Mouse (Mus musculus): ENCODE measurements at regions not wholly inside any gene's neighbourhood (a gene's known extent, or its start where the extent isn't known, plus 50 kb on each side); places are given as distances from the start of the nearest gene placed in this dataset.
"Not testable (repeated sequence)": the region's sequence is repeated elsewhere in the genome, so short reads cannot be mapped to it uniquely, and the experiment has no call there.

DNA sequence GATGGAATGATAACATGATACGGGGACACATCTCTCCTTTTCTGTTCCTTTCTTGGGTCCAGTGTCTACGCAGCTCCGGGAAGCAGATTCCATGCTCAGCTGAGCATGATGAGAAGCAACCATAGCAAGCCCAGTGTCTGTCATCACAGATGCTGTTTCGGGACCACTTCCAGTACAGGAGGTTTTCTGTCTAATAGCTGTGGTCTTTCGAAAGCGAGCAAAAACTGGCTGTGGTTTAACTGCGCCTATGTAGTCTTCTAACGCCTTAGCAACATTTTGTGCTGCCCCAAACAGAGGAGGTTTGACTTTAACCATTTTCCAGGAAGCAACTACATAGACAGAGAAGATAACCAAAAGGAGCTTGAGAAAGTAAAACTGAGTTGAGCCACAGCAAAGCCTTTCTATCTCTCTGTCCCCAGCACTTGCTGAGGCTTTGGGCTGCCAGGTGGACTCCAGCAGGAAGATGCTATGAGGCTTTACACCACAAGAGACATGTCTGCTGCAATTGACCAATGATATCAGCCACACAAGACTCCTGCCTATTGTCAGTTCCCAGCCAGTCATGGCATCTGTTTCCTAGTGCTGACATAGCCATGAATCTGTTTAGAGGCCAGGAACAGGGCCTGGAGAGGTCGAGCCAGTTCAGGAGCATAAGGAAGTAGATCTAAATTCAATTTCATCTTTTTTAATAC, 95.1 kb downstream of the Stard3nl start:
- not testable (repeated sequence) for H3K4me1 ChIP-seq (ENCODE audit: control insufficient read depth, insufficient read depth, low read length); H3K36me3 ChIP-seq (ENCODE audit: control insufficient read depth, insufficient read depth, low read length); H3K9ac ChIP-seq (ENCODE audit: low read length); H3K27me3 ChIP-seq (ENCODE audit: control insufficient read depth, insufficient read depth, low read length); H3K9me3 ChIP-seq (ENCODE audit: control insufficient read depth, low read length); ATAC-seq (ENCODE audit: low FRiP score); DNase-seq (ENCODE audit: low spot score, missing footprints); H3K4me3 ChIP-seq (ENCODE audit: low read depth, low read length); H3K4me2 ChIP-seq; H3K27ac ChIP-seq (ENCODE audit: low read depth, low read length)
- WGBS: 88% methylated on average over 9 of the region's 9 CpGs

GRCm38 (mm10) chr13:19296325-19296724, 99.3 kb downstream of the Stard3nl start:
- no peak overlapping the region for H3K4me3 ChIP-seq (ENCODE audit: low read depth, low read length)
- peak; percentile 23 for DNase-seq (ENCODE audit: low spot score, missing footprints)
- H3K9me3 ChIP-seq (ENCODE audit: control insufficient read depth, low read length): no peaks in the 10 kb centered on the region
- no peak for ATAC-seq (ENCODE audit: low FRiP score)
- WGBS: 80% methylated on average over 1 of the region's 1 CpGs
- no peak overlapping the region for H3K27ac ChIP-seq (ENCODE audit: low read depth, low read length)
- H3K36me3 ChIP-seq (ENCODE audit: control insufficient read depth, insufficient read depth, low read length): no peaks in the 10 kb centered on the region
- no peaks in the 10 kb centered on the region for H3K27me3 ChIP-seq (ENCODE audit: control insufficient read depth, insufficient read depth, low read length)
- no peak overlapping the region for H3K4me2 ChIP-seq
- no peaks in the 10 kb centered on the region for H3K4me1 ChIP-seq (ENCODE audit: control insufficient read depth, insufficient read depth, low read length)
- H3K9ac ChIP-seq (ENCODE audit: low read length): no peak overlapping the region

- no peak overlapping the region for H3K27ac ChIP-seq (ENCODE audit: low read depth, low read length)
- no peaks in the 10 kb centered on the region for H3K27me3 ChIP-seq (ENCODE audit: control insufficient read depth, insufficient read depth, low read length)
- DNase-seq (ENCODE audit: low spot score, missing footprints): peak; percentile 61
- no peaks in the 10 kb centered on the region for H3K9me3 ChIP-seq (ENCODE audit: control insufficient read depth, low read length)
- no peaks in the 10 kb centered on the region for H3K36me3 ChIP-seq (ENCODE audit: control insufficient read depth, insufficient read depth, low read length)
- H3K4me3 ChIP-seq (ENCODE audit: low read depth, low read length): no peak overlapping the region
- 50% methylated on average over 2 of the region's 2 CpGs for WGBS
- no peaks in the 10 kb centered on the region for H3K4me1 ChIP-seq (ENCODE audit: control insufficient read depth, insufficient read depth, low read length)
- H3K4me2 ChIP-seq: no peak overlapping the region
- H3K9ac ChIP-seq (ENCODE audit: low read length): no peak overlapping the region
- no peak for ATAC-seq (ENCODE audit: low FRiP score)
Measured at GRCm38 (mm10) chr13:19293041-19293440, 102.6 kb downstream of the Stard3nl start.

GRCm38 (mm10) chr13:19283161-19283560, 112.4 kb downstream of the Stard3nl start:
- 62% methylated on average over 1 of the region's 1 CpGs for WGBS
- no peak overlapping the region for H3K4me2 ChIP-seq

DNA sequence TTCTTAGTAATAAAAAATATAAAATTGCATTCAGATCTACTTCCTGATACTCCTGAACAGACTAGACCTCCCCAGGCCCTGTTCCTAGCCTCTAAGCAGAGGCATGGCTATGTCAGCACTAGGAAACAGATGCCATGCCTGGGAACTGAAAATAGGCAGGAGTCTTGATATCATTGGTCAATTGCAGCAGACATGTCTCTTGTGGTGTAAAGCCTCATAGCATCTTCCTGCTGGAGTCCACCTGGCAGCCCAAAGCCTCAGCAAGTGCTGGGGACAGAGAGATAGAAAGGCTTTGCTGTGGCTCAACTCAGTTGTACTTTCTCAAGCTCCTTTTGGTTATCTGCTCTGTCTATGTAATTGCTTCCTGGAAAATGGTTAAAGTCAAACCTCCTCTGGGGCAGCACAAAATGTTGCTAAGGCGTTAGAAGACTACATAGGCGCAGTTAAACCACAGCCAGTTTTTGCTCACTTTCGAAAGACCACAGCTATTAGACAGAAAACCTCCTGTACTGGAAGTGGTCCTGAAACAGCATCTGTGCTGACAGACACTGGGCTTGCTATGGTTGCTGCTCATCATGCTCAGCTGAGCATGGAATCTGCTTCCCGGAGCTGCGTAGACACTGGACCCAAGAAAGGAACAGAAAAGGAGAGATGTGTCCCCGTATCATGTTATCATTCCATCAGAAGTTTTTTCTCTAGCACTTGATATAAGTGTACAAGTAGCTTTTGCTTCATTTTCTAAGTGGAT, 122.9 kb downstream of the Stard3nl start:
- not testable (repeated sequence) for H3K4me3 ChIP-seq (ENCODE audit: low read depth, low read length); ATAC-seq (ENCODE audit: low FRiP score); DNase-seq (ENCODE audit: low spot score, missing footprints); H3K27me3 ChIP-seq (ENCODE audit: control insufficient read depth, insufficient read depth, low read length); H3K9me3 ChIP-seq (ENCODE audit: control insufficient read depth, low read length); H3K36me3 ChIP-seq (ENCODE audit: control insufficient read depth, insufficient read depth, low read length); H3K27ac ChIP-seq (ENCODE audit: low read depth, low read length); H3K9ac ChIP-seq (ENCODE audit: low read length); H3K4me1 ChIP-seq (ENCODE audit: control insufficient read depth, insufficient read depth, low read length); H3K4me2 ChIP-seq
- WGBS: 91% methylated on average over 6 of the region's 6 CpGs

More at GRCm38 (mm10) chr13:19283161-19283560, 112.4 kb downstream of the Stard3nl start:
- no peak overlapping the region for H3K27ac ChIP-seq (ENCODE audit: low read depth, low read length)
- no peak for ATAC-seq (ENCODE audit: low FRiP score)
- H3K27me3 ChIP-seq (ENCODE audit: control insufficient read depth, insufficient read depth, low read length): no peaks in the 10 kb centered on the region
- no peaks in the 10 kb centered on the region for H3K36me3 ChIP-seq (ENCODE audit: control insufficient read depth, insufficient read depth, low read length)
- DNase-seq (ENCODE audit: low spot score, missing footprints): peak; percentile 26
- no peaks in the 10 kb centered on the region for H3K4me1 ChIP-seq (ENCODE audit: control insufficient read depth, insufficient read depth, low read length)
- no peak overlapping the region for H3K4me3 ChIP-seq (ENCODE audit: low read depth, low read length)
- H3K9me3 ChIP-seq (ENCODE audit: control insufficient read depth, low read length): no peaks in the 10 kb centered on the region
- no peak overlapping the region for H3K9ac ChIP-seq (ENCODE audit: low read length)

- WGBS: 83% methylated on average over 12 of the region's 12 CpGs
- not testable (repeated sequence) for H3K4me1 ChIP-seq (ENCODE audit: control insufficient read depth, insufficient read depth, low read length); H3K9ac ChIP-seq (ENCODE audit: low read length); H3K27ac ChIP-seq (ENCODE audit: low read depth, low read length); H3K9me3 ChIP-seq (ENCODE audit: control insufficient read depth, low read length); H3K4me2 ChIP-seq; H3K27me3 ChIP-seq (ENCODE audit: control insufficient read depth, insufficient read depth, low read length); ATAC-seq (ENCODE audit: low FRiP score); H3K36me3 ChIP-seq (ENCODE audit: control insufficient read depth, insufficient read depth, low read length); H3K4me3 ChIP-seq (ENCODE audit: low read depth, low read length); DNase-seq (ENCODE audit: low spot score, missing footprints)
Measured at GRCm38 (mm10) chr13:19264996-19265395, 130.6 kb downstream of the Stard3nl start.

DNA sequence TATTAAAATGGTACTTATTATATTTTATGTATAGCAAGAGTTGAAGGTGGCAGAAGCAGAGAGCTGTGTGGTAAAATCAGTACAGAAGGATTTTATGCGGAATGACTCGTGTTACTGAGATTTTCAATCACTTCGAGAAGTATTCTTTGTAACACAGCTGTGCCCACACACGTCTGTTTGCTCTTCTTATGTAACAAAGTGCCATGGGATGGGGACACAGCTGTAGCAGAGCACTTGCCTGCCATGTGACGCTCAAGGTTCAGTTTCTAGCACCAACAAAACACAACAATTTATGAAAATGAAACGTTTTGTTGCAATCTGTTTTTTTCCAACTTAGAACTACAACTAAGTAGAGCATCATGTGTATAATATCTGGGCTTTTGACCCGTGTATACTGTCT, 149.0 kb downstream of the Stard3nl start:
- not testable (repeated sequence) for H3K9me3 ChIP-seq (ENCODE audit: control insufficient read depth, low read length); H3K4me1 ChIP-seq (ENCODE audit: control insufficient read depth, insufficient read depth, low read length); H3K27me3 ChIP-seq (ENCODE audit: control insufficient read depth, insufficient read depth, low read length); H3K9ac ChIP-seq (ENCODE audit: low read length); H3K36me3 ChIP-seq (ENCODE audit: control insufficient read depth, insufficient read depth, low read length); H3K27ac ChIP-seq (ENCODE audit: low read depth, low read length); DNase-seq (ENCODE audit: low spot score, missing footprints); H3K4me2 ChIP-seq; ATAC-seq (ENCODE audit: low FRiP score); H3K4me3 ChIP-seq (ENCODE audit: low read depth, low read length)
- WGBS: 71% methylated on average over 6 of the region's 7 CpGs

DNA sequence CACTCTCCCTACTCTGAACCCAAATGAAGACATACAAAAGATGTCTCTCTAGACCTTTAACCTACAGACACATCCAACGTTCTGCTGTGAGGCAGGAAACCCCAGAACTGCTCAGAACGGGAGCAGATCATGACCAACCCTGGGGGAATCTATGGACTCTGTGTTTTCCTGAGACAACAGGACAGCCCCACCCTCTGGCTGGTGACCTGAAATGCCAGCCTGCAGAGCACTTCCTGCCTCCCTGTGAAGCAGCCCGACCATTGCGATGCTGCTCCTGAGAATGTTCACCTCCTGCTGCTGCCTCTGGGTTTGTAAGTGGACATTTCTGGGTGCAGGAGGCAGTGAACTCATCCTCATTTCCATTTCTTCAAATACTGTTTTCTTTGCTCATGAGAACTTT, 153.0 kb downstream of the Stard3nl start:
- H3K9me3 ChIP-seq (ENCODE audit: control insufficient read depth, low read length); H3K4me3 ChIP-seq (ENCODE audit: low read depth, low read length); ATAC-seq (ENCODE audit: low FRiP score); H3K27me3 ChIP-seq (ENCODE audit: control insufficient read depth, insufficient read depth, low read length); DNase-seq (ENCODE audit: low spot score, missing footprints); H3K4me1 ChIP-seq (ENCODE audit: control insufficient read depth, insufficient read depth, low read length); H3K36me3 ChIP-seq (ENCODE audit: control insufficient read depth, insufficient read depth, low read length); H3K27ac ChIP-seq (ENCODE audit: low read depth, low read length); H3K4me2 ChIP-seq; H3K9ac ChIP-seq (ENCODE audit: low read length): not testable (repeated sequence)
- 52% methylated on average over 4 of the region's 4 CpGs for WGBS

DNA sequence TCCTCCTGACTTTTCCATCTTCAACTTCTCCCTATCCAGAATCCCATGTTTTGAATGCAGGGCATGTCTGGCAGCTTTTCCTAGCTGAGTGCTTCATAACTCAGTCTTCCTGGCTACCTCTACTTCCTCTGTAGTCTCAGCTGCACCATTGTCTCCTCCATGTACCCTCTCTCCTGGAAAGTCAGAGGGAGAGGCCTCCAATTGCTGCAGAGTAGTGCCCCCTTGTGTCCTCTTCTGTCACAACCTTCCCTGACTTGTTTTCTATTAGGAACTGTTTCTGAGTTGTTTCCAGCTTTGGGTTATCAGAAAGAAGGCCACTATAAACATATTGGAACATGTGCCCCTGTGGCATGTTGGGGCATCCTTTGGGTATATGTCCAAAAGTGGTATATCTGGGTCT, 159.3 kb downstream of the Stard3nl start:
- Histone ChIP-seq H3K9me3 (ENCODE audit: control insufficient read depth, low read length) (no peaks in the 10 kb centered on the region), H3K27me3 (ENCODE audit: control insufficient read depth, insufficient read depth, low read length) (no peaks in the 10 kb centered on the region), H3K4me1 (ENCODE audit: control insufficient read depth, insufficient read depth, low read length) (no peaks in the 10 kb centered on the region), H3K4me2 (no peak overlapping the region), H3K27ac (ENCODE audit: low read depth, low read length) (no peak overlapping the region), H3K9ac (ENCODE audit: low read length) (no peak overlapping the region), H3K4me3 (ENCODE audit: low read depth, low read length) (no peak overlapping the region), H3K36me3 (ENCODE audit: control insufficient read depth, insufficient read depth, low read length) (no peaks in the 10 kb centered on the region)
- no peak for DNase-seq (ENCODE audit: low spot score, missing footprints)
- no peak for ATAC-seq (ENCODE audit: low FRiP score)
